Mouse (Mus musculus) hindbrain, embryonic 11.5 days (tissue): ENCODE results near the gene Ccdc51. TPM values are rescaled to one million over a fixed set of nuclear protein-coding genes. Genes with fewer than 3 reads are reported as not detected.

ENCODE experiments used
- ATAC-seq: fragments of 200-750 bp; cut with Nextera tagmentation; 2 replicates; pipeline ENCODE4 v1.8.0; 2017; ENCODE audit warnings: mild to moderate bottlenecking, moderate TSS enrichment, moderate library complexity; ENCODE audit not compliant: low FRiP score
- DNase-seq: peaks from one replicate; pipeline ENCODE4 v3.0.0-alpha.2; 2015; ENCODE audit warnings: low spot score
- H3K27ac ChIP-seq: fragments of 300-500 bp; sonication (generic); 2 replicates; pipeline ENCODE4 v1.5.1; 2014; ENCODE audit warnings: mild to moderate bottlenecking, low read depth, low read length
- H3K27me3 ChIP-seq: fragments of 300-500 bp; sonication (generic); 2 replicates; pipeline ENCODE4 v1.6.1; 2014; ENCODE audit warnings: mild to moderate bottlenecking, low read length, moderate library complexity, mixed read lengths; ENCODE audit not compliant: control insufficient read depth, insufficient read depth
- H3K36me3 ChIP-seq: fragments of 300-500 bp; sonication (generic); 2 replicates; pipeline ENCODE4 v1.6.1; 2014; ENCODE audit warnings: mild to moderate bottlenecking, low read length, moderate library complexity, mixed read lengths; ENCODE audit not compliant: control insufficient read depth, insufficient read depth
- H3K4me1 ChIP-seq: fragments of 300-500 bp; sonication (generic); replicated peaks from 2 replicates; pipeline ENCODE4 v1.6.1; 2014; ENCODE audit warnings: low read length, mixed read lengths; ENCODE audit not compliant: control insufficient read depth, insufficient read depth
- H3K4me2 ChIP-seq: fragments of 300-500 bp; sonication (generic); replicated peaks from 2 replicates; pipeline ENCODE4 v1.6.1; 2014; ENCODE audit warnings: mild to moderate bottlenecking, low read depth, low read length
- H3K4me3 ChIP-seq: fragments of 300-500 bp; sonication (generic); 2 replicates; pipeline ENCODE4 v1.5.1; 2014; ENCODE audit warnings: low read depth, low read length
- H3K9ac ChIP-seq: fragments of 300-500 bp; sonication (generic); 2 replicates; pipeline ENCODE4 v1.6.1; 2014; ENCODE audit warnings: low read depth, low read length
- H3K9me3 ChIP-seq: fragments of 300-500 bp; sonication (generic); 2 replicates; pipeline ENCODE4 v1.6.1; 2016; ENCODE audit warnings: low read length; ENCODE audit not compliant: control insufficient read depth
- WGBS: fragments of 180-500 bp; shearing (Covaris S2); extraction: QIAGEN DNeasy Blood & Tissue Kit; methylation state at CpG from one replicate; pipeline ENCODE4 v1.1.7; 2014; 5-methylcytosine and 5-hydroxymethylcytosine counted together
- polyA plus RNA-seq: library from polyadenylated mRNA; unstranded; fragments of >200 nt; fragmentation: Nextera tagmentation; extraction: Ambion mirVana; gene quantifications from 2 replicates; pipeline ENCODE4 v1.2.1, GENCODE M21; 2014

Ccdc51 gene
- polyA plus RNA-seq, 1 experiment from 2014 or later, result 11.0 TPM

GRCm38 (mm10) chr9:109105011-109105410 is 22.7 kb downstream of the Ccdc51 start:
- Histone ChIP-seq H3K9ac (no peak overlapping the region), H3K27ac (no peak overlapping the region), H3K4me3 (no peak overlapping the region), H3K9me3 (no peaks in the 10 kb centered on the region), H3K36me3 (peaks cover 20% of the 10 kb centered on the region), H3K4me1 (no peaks in the 10 kb centered on the region), H3K4me2 (no peak overlapping the region), H3K27me3 (no peaks in the 10 kb centered on the region)
- 86% methylated on average over 12 of the region's 12 CpGs for WGBS
- DNase-seq (no peak), ATAC-seq (no peak)

- peaks cover 19% of the 10 kb centered on the region for H3K36me3 ChIP-seq
- no peaks in the 10 kb centered on the region for H3K4me1 ChIP-seq
- no peak overlapping the region for H3K4me2 ChIP-seq
- 93% methylated on average over 12 of the region's 12 CpGs for WGBS
- no peaks in the 10 kb centered on the region for H3K27me3 ChIP-seq
- no peak overlapping the region for H3K9ac ChIP-seq
- ATAC-seq, result no peak
- DNase-seq, result no peak
- H3K4me3 ChIP-seq, result no peak overlapping the region
- H3K9me3 ChIP-seq, result no peaks in the 10 kb centered on the region
- H3K27ac ChIP-seq, result no peak overlapping the region
Observed at GRCm38 (mm10) chr9:109105648-109106047, 23.4 kb downstream of the Ccdc51 start.

DNA sequence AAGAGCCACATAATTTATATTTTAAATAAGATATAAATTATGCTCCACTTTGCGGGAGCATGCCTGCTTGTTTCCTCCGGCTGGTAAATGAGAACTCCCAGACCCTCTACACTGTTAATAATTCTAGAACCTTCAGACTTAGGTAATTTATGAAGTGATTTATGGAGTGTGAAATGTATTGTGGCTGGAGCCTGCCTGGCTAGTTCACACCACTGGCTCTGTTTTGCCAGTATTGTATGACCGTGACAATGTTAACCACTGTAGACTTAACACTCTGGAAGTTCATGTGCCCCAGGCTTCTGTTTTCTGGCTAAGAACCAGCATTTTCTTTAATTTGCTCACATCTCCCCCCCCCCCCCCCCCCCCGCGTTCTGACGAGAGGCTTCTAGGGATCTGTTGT is 25.0 kb downstream of the Ccdc51 start:
- DNase-seq (no peak), ATAC-seq (no peak)
- H3K4me2 ChIP-seq, result no peak overlapping the region
- H3K27ac ChIP-seq, result no peak overlapping the region
- no peaks in the 10 kb centered on the region for H3K27me3 ChIP-seq
- no peaks in the 10 kb centered on the region for H3K9me3 ChIP-seq
- no peak overlapping the region for H3K4me3 ChIP-seq
- peaks cover 30% of the 10 kb centered on the region for H3K36me3 ChIP-seq
- no peaks in the 10 kb centered on the region for H3K4me1 ChIP-seq
- WGBS, result 92% methylated on average over 3 of the region's 6 CpGs
- H3K9ac ChIP-seq, result no peak overlapping the region

- no peaks in the 10 kb centered on the region for H3K4me1 ChIP-seq
- H3K4me2 ChIP-seq, result no peak overlapping the region
- WGBS, result 94% methylated on average over 11 of the region's 11 CpGs
- no peak overlapping the region for H3K9ac ChIP-seq
- H3K27me3 ChIP-seq, result no peaks in the 10 kb centered on the region
- no peaks in the 10 kb centered on the region for H3K9me3 ChIP-seq
- no peak overlapping the region for H3K4me3 ChIP-seq
- H3K27ac ChIP-seq, result no peak overlapping the region
- DNase-seq, result no peak
- peaks cover 36% of the 10 kb centered on the region for H3K36me3 ChIP-seq
- ATAC-seq, result no peak
Observed at GRCm38 (mm10) chr9:109110240-109110639, 27.9 kb downstream of the Ccdc51 start.

DNA sequence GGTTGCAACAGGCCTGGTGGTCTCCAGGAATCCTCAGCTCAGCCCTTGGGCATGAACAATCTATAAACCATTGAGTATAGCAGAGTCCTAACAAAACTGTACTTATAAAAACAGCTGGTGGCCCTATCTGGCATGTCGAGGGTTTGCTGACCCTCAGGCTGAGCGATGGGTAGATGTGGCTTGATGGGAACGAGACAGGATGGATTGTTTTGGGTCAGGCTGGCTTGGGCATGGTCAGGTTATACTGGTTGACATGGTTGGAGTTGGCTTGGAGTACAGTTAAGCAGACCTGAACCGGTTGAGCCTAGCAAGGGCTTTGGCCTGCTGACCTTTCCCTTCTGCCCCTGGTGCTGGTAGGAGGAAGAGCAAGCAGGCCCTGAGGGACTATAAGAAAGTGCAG is 28.8 kb downstream of the Ccdc51 start:
- no peak overlapping the region for H3K9ac ChIP-seq
- H3K27me3 ChIP-seq, result no peaks in the 10 kb centered on the region
- no peak overlapping the region for H3K27ac ChIP-seq
- ATAC-seq (no peak), DNase-seq (no peak)
- WGBS, result 87% methylated on average over 4 of the region's 4 CpGs
- no peak overlapping the region for H3K4me3 ChIP-seq
- no peaks in the 10 kb centered on the region for H3K9me3 ChIP-seq
- peaks cover 40% of the 10 kb centered on the region for H3K36me3 ChIP-seq
- no peak overlapping the region for H3K4me2 ChIP-seq
- H3K4me1 ChIP-seq, result no peaks in the 10 kb centered on the region

- Histone ChIP-seq H3K4me2 (no peak overlapping the region), H3K27ac (no peak overlapping the region), H3K4me3 (no peak overlapping the region), H3K9me3 (no peaks in the 10 kb centered on the region), H3K4me1 (no peaks in the 10 kb centered on the region), H3K9ac (no peak overlapping the region), H3K27me3 (no peaks in the 10 kb centered on the region), H3K36me3 (peaks cover 41% of the 10 kb centered on the region)
- DNase-seq (no peak), ATAC-seq (no peak)
- WGBS, result 96% methylated on average over 9 of the region's 9 CpGs
Observed at GRCm38 (mm10) chr9:109111591-109111990, 29.3 kb downstream of the Ccdc51 start.

- Histone ChIP-seq H3K9me3 (no peaks in the 10 kb centered on the region), H3K9ac (no peak overlapping the region), H3K27me3 (no peaks in the 10 kb centered on the region), H3K4me2 (no peak overlapping the region), H3K4me3 (no peak overlapping the region), H3K36me3 (peaks cover 42% of the 10 kb centered on the region), H3K4me1 (no peaks in the 10 kb centered on the region), H3K27ac (no peak overlapping the region)
- ATAC-seq, result no peak
- 93% methylated on average over 8 of the region's 8 CpGs for WGBS
- DNase-seq, result no peak
Observed at GRCm38 (mm10) chr9:109113331-109113730, 31.0 kb downstream of the Ccdc51 start.

- no peak for DNase-seq
- Histone ChIP-seq H3K9me3 (no peaks in the 10 kb centered on the region), H3K27ac (no peak overlapping the region), H3K36me3 (peaks cover 42% of the 10 kb centered on the region), H3K4me3 (no peak overlapping the region), H3K4me1 (no peaks in the 10 kb centered on the region), H3K27me3 (no peaks in the 10 kb centered on the region), H3K9ac (no peak overlapping the region), H3K4me2 (no peak overlapping the region)
- no peak for ATAC-seq
- 96% methylated on average over 11 of the region's 11 CpGs for WGBS
Observed at GRCm38 (mm10) chr9:109114276-109114675, 32.0 kb downstream of the Ccdc51 start.

DNA sequence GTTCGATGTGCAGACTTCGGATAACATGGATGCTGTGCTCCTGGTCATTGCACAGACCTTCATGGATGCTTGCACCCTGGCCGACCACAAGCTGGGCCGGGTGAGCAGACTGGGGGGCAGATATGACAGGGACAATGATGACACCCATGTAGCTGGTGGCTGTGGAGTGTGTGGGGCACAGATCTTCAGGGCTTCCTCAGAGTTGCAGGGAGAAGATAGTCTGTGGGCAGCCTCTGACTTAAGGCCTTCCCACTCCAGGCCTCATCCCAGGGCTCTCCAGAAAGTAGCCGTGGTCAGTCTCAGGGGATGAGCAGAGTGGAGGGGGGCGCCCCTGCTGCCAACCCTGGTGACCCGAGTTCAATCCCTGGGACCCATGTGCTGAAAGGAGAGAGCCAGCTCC is 32.6 kb downstream of the Ccdc51 start:
- Histone ChIP-seq H3K4me3 (no peak overlapping the region), H3K27ac (no peak overlapping the region), H3K4me2 (no peak overlapping the region), H3K36me3 (peaks cover 42% of the 10 kb centered on the region), H3K9ac (no peak overlapping the region), H3K9me3 (no peaks in the 10 kb centered on the region), H3K4me1 (no peaks in the 10 kb centered on the region), H3K27me3 (no peaks in the 10 kb centered on the region)
- no peak for ATAC-seq
- DNase-seq, result no peak
- 87% methylated on average over 7 of the region's 7 CpGs for WGBS
